In genomic region chr4:5126059-5126458, GRCm38 (mm10) we compare ENCODE assay signal across 27 mouse cellular contexts.
"Had no signal": no experiment of that assay in that cellular context is flagged by ENCODE, and none has a peak within 500 bp of the region (broad histone marks: within the 10 kb centered on the region; RNA-seq: fewer than 3 reads in every experiment).

No protein-coding gene starts in this region.

- H3K9me3 ChIP-seq: heart, embryonic 10.5 days; heart, embryonic 12.5 days; hindbrain, embryonic 10.5 days; hindbrain, embryonic 12.5 days; intestine, embryonic 15.5 days; limb, embryonic 13.5 days; limb, embryonic 15.5 days; liver, embryonic 12.5 days had no signal

- H3K4me2 ChIP-seq: heart, embryonic 12.5 days; hindbrain, embryonic 12.5 days; hindbrain, embryonic 14.5 days; intestine, embryonic 15.5 days; limb, embryonic 13.5 days; limb, embryonic 15.5 days; liver, embryonic 12.5 days had no signal

- H3K27ac ChIP-seq: heart, embryonic 10.5 days; hindbrain, embryonic 10.5 days; hindbrain, embryonic 12.5 days; hindbrain, embryonic 14.5 days; intestine, embryonic 15.5 days; layer of hippocampus, adult 2 months; limb, embryonic 13.5 days; limb, embryonic 15.5 days; liver, embryonic 12.5 days; liver, embryonic 14.5 days had no signal

- H3K4me3 ChIP-seq: heart, embryonic 10.5 days; heart, embryonic 12.5 days; hindbrain, embryonic 10.5 days; hindbrain, embryonic 12.5 days; intestine, embryonic 15.5 days; layer of hippocampus, adult 2 months; limb, embryonic 13.5 days; limb, embryonic 15.5 days; liver, embryonic 12.5 days had no signal

- H3K27me3 ChIP-seq: heart, embryonic 12.5 days; hindbrain, embryonic 12.5 days; intestine, embryonic 15.5 days; limb, embryonic 13.5 days; limb, embryonic 15.5 days; liver, embryonic 12.5 days had no signal

- H3K4me1 ChIP-seq: heart, embryonic 10.5 days; heart, embryonic 12.5 days; hindbrain, embryonic 10.5 days; hindbrain, embryonic 12.5 days; intestine, embryonic 15.5 days; limb, embryonic 13.5 days; limb, embryonic 15.5 days; liver, embryonic 12.5 days had no signal

- H3K9ac ChIP-seq: heart, embryonic 12.5 days; hindbrain, embryonic 12.5 days; hindbrain, embryonic 14.5 days; intestine, embryonic 15.5 days; limb, embryonic 13.5 days; limb, embryonic 15.5 days; liver, embryonic 12.5 days; liver, embryonic 14.5 days had no signal

- DNase-seq: gastrocnemius, postnatal 14 days; gastrocnemius, postnatal 36 days; heart, adult 18-20 months; heart, postnatal 10 days; heart, postnatal 4 days; kidney, adult 18-20 months; kidney, adult 8-10 months; kidney, postnatal 10 days; kidney, postnatal 25 days; kidney, postnatal 4 days; layer of hippocampus, adult 9-11 months; layer of hippocampus, postnatal 36 days; left cerebral cortex, postnatal 4 days had no signal

- ATAC-seq: hindbrain, embryonic 16.5 days; inflammation-experienced regulatory T-cells, adult 6 months; intestine, embryonic 15.5 days; intestine, postnatal 0 days; liver, embryonic 12.5 days had no signal

- H3K36me3 ChIP-seq: heart, embryonic 10.5 days; heart, embryonic 12.5 days; hindbrain, embryonic 10.5 days; hindbrain, embryonic 12.5 days; intestine, embryonic 15.5 days; limb, embryonic 13.5 days; limb, embryonic 15.5 days; liver, embryonic 12.5 days had no signal
